Mouse (Mus musculus): ENCODE measurements around the gene Rps3.

DNA sequence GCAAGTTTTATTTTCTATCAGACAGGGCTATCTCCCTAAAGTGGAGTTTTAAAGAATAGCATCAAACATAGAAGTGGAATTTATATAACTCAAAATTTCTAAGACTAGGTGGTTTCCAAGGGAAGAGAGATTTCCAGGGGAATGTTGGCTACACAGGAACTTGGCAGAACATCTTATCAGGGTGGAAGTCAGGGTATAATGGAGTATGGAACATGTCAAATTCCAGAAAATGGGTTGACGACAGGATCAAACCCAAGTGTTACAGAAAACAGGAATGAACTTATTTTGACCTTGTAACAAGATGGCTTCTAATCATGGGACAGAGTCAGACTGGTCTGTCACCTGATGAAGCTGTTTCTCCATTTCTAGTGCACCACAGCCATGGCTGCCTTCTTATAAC, 1.1 kb upstream of the Rps3 start:
- TF ChIP-seq POLR2A (IDR thresholded peaks at IDR 0.05; ENCODE audit: borderline replicate concordance, control insufficient read depth, low read depth, low read length): no peak
- no peak for TF ChIP-seq CTCF (IDR thresholded peaks at IDR 0.05; ENCODE audit: control insufficient read depth, insufficient read depth, low read length)

Measured in bone marrow, adult 2 months (tissue).